28 mouse cellular contexts compared by ENCODE assay signal in genomic region chr12:16137801-16138200, GRCm38 (mm10).
DNase-seq lines count a peak whose midpoint lies in the region; TF ChIP-seq lines count a peak whose summit lies in the region.
"Had no signal": no experiment of that assay in that cellular context is flagged by ENCODE, and none has a peak within 500 bp of the region (broad histone marks: within the 10 kb centered on the region; RNA-seq: fewer than 3 reads in every experiment).

No protein-coding gene starts in this region.

- H3K27ac ChIP-seq in MEL (ENCODE audit: control insufficient read depth, low read depth, low read length) = no peak overlapping the region; the same call in 1 of the 2 replicates
- no peak overlapping the region for H3K27ac ChIP-seq in cerebellum, adult 2 months (ENCODE audit: insufficient read depth, low read length)
- H3K27ac ChIP-seq: embryonic facial prominence, embryonic 10.5 days; embryonic facial prominence, embryonic 13.5 days; forebrain, embryonic 12.5 days; forebrain, embryonic 15.5 days; heart, embryonic 15.5 days; hindbrain, embryonic 14.5 days; hindbrain, postnatal 0 days had no signal

- no peaks in the 10 kb centered on the region for H3K9me3 ChIP-seq in MEL (replicated peaks; ENCODE audit: insufficient read depth, low read length)
- H3K9me3 ChIP-seq: embryonic facial prominence, embryonic 10.5 days; embryonic facial prominence, embryonic 13.5 days; forebrain, embryonic 12.5 days; forebrain, embryonic 15.5 days; heart, embryonic 12.5 days; heart, embryonic 15.5 days had no signal

- no peak overlapping the region for H3K9ac ChIP-seq in MEL (ENCODE audit: control insufficient read depth, low read depth, low read length, poor library complexity, severe bottlenecking)
- H3K9ac ChIP-seq: embryonic facial prominence, embryonic 13.5 days; forebrain, embryonic 12.5 days; forebrain, embryonic 15.5 days; heart, embryonic 12.5 days; heart, embryonic 15.5 days; hindbrain, embryonic 14.5 days had no signal

- H3K4me3 ChIP-seq in MEL (ENCODE audit: control insufficient read depth in 1 of 2, insufficient read depth in 1 of 2, low read depth in 2 of 2, low read length in 2 of 2) = no peak overlapping the region
- no peak overlapping the region for H3K4me3 ChIP-seq in cerebellum, adult 2 months (replicated peaks; ENCODE audit: insufficient read depth, low read depth, low read length)
- H3K4me3 ChIP-seq: embryonic facial prominence, embryonic 10.5 days; embryonic facial prominence, embryonic 13.5 days; erythroblast, embryonic 14.5 days; forebrain, embryonic 12.5 days; forebrain, embryonic 15.5 days; heart, embryonic 12.5 days; heart, embryonic 15.5 days had no signal

- no peaks in the 10 kb centered on the region for H3K27me3 ChIP-seq in MEL (ENCODE audit: control insufficient read depth in 1 of 2, insufficient read depth in 2 of 2, low read length in 2 of 2)
- no peaks in the 10 kb centered on the region for H3K27me3 ChIP-seq in cerebellum, adult 2 months (ENCODE audit: control insufficient read depth, insufficient read depth, low read length)
- H3K27me3 ChIP-seq: embryonic facial prominence, embryonic 13.5 days; forebrain, embryonic 12.5 days; forebrain, embryonic 15.5 days; heart, embryonic 12.5 days; heart, embryonic 15.5 days; Patski had no signal

- no peaks in the 10 kb centered on the region for H3K79me2 ChIP-seq in MEL (ENCODE audit: control insufficient read depth, insufficient read depth, low read length, poor library complexity)

- 0 out of 4 replicates have a peak, but pooled peaks of 1 of the 2 experiments have one; percentile 3 for TF ChIP-seq EP300 in MEL (IDR thresholded peaks at IDR 0.05; ENCODE audit: low read depth in 1 of 2, low read length in 2 of 2)

- no peak for TF ChIP-seq RAD21 in MEL (IDR thresholded peaks at IDR 0.05; ENCODE audit: low read depth, low read length)

- peaks cover 40 to 41% of the 10 kb centered on the region in 2 experiments for H3K4me1 ChIP-seq in MEL (ENCODE audit: control insufficient read depth in 1 of 2, insufficient read depth in 2 of 2, low read length in 2 of 2)
- no peaks in the 10 kb centered on the region for H3K4me1 ChIP-seq in cerebellum, adult 2 months (ENCODE audit: control insufficient read depth, insufficient read depth, low read length)
- H3K4me1 ChIP-seq: forebrain, embryonic 15.5 days had no signal

- TF ChIP-seq POLR2A in MEL (IDR thresholded peaks at IDR 0.05; ENCODE audit: control insufficient read depth in 1 of 2, insufficient read depth in 1 of 2, low read depth in 1 of 2, low read length in 2 of 2, poor library complexity in 1 of 2) = no peak
- TF ChIP-seq POLR2A in cerebellum, adult 2 months (IDR thresholded peaks at IDR 0.05; ENCODE audit: borderline replicate concordance, insufficient read depth, low read length) = no peak

- 94% methylated on average over 3 of the region's 3 CpGs for WGBS in cerebellum, adult 2 months

- DNase-seq in spleen, postnatal 36 days (ENCODE audit: low spot score in 2 of 2) = peak; percentile 49 to 59
- no peak for DNase-seq in spleen, postnatal 4 days (ENCODE audit: low spot score in 2 of 2)
- DNase-seq in MEL (ENCODE audit: low read depth, low spot score) = peak; percentile 64
- DNase-seq in induced T-regulatory cell, adult 2 months (ENCODE audit: low read depth) = peak; percentile 42
- no peak for DNase-seq in testis, postnatal 10 days (ENCODE audit: low spot score)
- DNase-seq in cerebellum, adult 2 months = no peak
- DNase-seq in urinary bladder, adult 2 months (ENCODE audit: low spot score) = no peak
- DNase-seq: adrenal gland, adult 2 months; adrenal gland, postnatal 14 days; cerebellum, adult 11 months; cerebellum, adult 8-10 months; cerebellum, postnatal 10 days; cerebellum, postnatal 36 days; embryo, embryonic 11 days; gastrocnemius, postnatal 25 days; heart, adult 18-20 months; heart, postnatal 10 days; heart, postnatal 36 days had no signal

- H3K36me3 ChIP-seq in MEL (ENCODE audit: control insufficient read depth in 1 of 2, insufficient read depth in 2 of 2, low read length in 2 of 2) = peaks cover 0 to 58% of the 10 kb centered on the region in 2 experiments; a peak in 2 of 4 replicates
- H3K36me3 ChIP-seq: embryonic facial prominence, embryonic 10.5 days; embryonic facial prominence, embryonic 13.5 days; forebrain, embryonic 12.5 days; forebrain, embryonic 15.5 days; heart, embryonic 12.5 days; heart, embryonic 15.5 days had no signal

- no peak for TF ChIP-seq CTCF in MEL (IDR thresholded peaks at IDR 0.05 in 2 of 3, conservative IDR thresholded peaks at IDR 0.05 in 1 of 3; ENCODE audit: control insufficient read depth in 1 of 3, insufficient read depth in 1 of 3, low read depth in 2 of 3, low read length in 3 of 3, poor library complexity in 1 of 3, severe bottlenecking in 1 of 3)
- TF ChIP-seq CTCF in cerebellum, adult 2 months (IDR thresholded peaks at IDR 0.05; ENCODE audit: borderline replicate concordance, insufficient read depth, low read depth, low read length) = no peak

TF ChIP-seq in MEL, 35 proteins besides CTCF, POLR2A, EP300 and RAD21:
- no peak for TF ChIP-seq ELF1 (IDR thresholded peaks at IDR 0.05; ENCODE audit: low read depth, low read length)
- TF ChIP-seq SIN3A (IDR thresholded peaks at IDR 0.05; ENCODE audit: low read length) = 0 out of 2 replicates have a peak, but pooled peaks have one; percentile 19

Comparison
In these comparisons a context has a peak if more than half of its experiments do, and no peak if none do; other contexts are left out.
1. DNase-seq: peak in spleen, postnatal 36 days (2 of 2), MEL (single experiment) and induced T-regulatory cell, adult 2 months (single experiment); none in spleen, postnatal 4 days (0 of 2), testis, postnatal 10 days (single experiment), cerebellum, adult 2 months (0 of 2) and urinary bladder, adult 2 months (single experiment).